Mouse (Mus musculus) embryonic fibroblast, embryonic 13.5 days (primary cell): Measurements from ENCODE around the gene Creg1.

ENCODE experiments used
- CTCF ChIP-seq: IDR thresholded peaks from 2 replicates; pipeline ENCODE4 v1.5.1; 2011; ENCODE audit warnings: mild to moderate bottlenecking, control low read depth, low read length, moderate library complexity, borderline replicate concordance; ENCODE audit not compliant: insufficient read depth
- POLR2A ChIP-seq: IDR thresholded peaks from 2 replicates; pipeline ENCODE4 v1.6.1; 2011; ENCODE audit warnings: low read depth, mild to moderate bottlenecking, control low read depth, low read length, moderate library complexity

DNA sequence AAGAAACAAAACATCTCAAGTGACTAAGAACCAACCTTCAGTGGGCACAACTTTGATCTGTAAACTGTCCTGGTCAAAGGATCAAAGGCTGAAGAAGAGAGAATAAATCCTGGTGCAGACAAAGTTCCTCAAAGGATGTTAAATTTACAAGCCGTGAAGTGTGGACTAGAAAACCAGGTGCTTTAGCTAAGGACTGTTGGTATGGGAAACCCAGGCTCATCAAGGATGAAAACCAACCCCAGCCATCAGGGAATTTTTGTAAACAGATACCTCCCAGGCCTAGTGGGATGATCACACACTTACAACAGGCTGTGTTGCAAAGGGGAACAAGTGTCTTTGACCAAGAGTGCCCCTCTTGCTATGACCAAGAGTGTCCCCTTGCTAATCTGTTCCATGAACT is 24.6 kb upstream of the Creg1 start:
- TF ChIP-seq CTCF (no peak), POLR2A (no peak)
